ENCODE assay signal across 13 mouse cellular contexts in the genomic region with DNA sequence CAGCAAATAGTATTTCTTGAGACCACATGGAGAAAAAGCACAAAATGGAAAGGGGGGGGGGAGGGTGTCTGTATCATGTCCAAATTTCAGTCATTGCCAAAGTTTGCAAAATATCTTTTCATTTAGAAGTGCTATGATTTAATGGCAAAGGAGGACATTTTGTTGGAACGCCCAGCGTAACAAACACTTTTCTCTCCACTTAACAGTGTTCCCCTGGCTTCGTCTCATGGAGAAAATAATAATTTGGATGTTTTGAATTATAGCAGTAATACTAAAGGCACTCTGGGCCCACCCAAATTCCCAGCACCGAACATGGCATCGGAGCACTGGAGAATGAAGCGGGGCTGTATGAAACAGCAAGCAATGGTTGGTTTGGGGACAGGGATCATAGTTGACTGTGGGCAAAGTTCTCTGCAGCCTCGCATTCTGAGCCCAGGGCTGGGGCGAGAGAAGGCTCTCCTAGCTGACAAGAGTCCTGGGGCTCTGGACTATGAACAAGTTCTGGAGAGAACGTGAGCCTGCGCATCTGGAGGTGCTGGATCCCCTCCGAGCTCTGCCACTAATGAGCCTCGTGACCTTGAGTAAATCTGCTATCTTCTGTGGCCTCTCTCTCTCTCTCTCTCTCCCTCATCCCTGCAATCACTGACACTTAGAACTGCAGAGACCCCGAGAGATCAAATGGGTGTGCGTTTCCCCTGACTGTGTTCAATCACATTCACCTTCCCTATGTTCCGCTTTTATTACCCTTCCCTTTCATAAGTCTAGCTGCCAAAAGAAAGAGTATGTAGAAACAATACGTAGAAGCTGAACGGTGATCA.
DNase-seq lines count a peak whose midpoint lies in the region; ATAC-seq lines count a peak whose summit lies in the region.
"Had no signal": no experiment of that assay in that cellular context is flagged by ENCODE, and none has a peak within 500 bp of the region (broad histone marks: within the 10 kb centered on the region; RNA-seq: fewer than 3 reads in every experiment).

No protein-coding gene starts in this region.

- no peaks in the 10 kb centered on the region for H3K27me3 ChIP-seq in heart, embryonic 12.5 days (replicated peaks)
- H3K27me3 ChIP-seq: liver, embryonic 15.5 days had no signal

- 71% methylated on average over 17 of the region's 17 CpGs for WGBS in heart, embryonic 12.5 days

- H3K9me3 ChIP-seq in heart, embryonic 12.5 days (replicated peaks), result no peaks in the 10 kb centered on the region
- H3K9me3 ChIP-seq: forebrain, embryonic 10.5 days; liver, embryonic 15.5 days had no signal

- ATAC-seq in heart, embryonic 12.5 days (ENCODE audit: insufficient number of reproducible peaks, low FRiP score), result no peak

- H3K36me3 ChIP-seq in heart, embryonic 12.5 days, result no peaks in the 10 kb centered on the region
- H3K36me3 ChIP-seq: forebrain, embryonic 10.5 days; liver, embryonic 15.5 days had no signal

- no peaks in the 10 kb centered on the region for H3K4me1 ChIP-seq in heart, embryonic 12.5 days (replicated peaks)
- H3K4me1 ChIP-seq: liver, embryonic 15.5 days had no signal

- H3K4me2 ChIP-seq in heart, embryonic 12.5 days, result no peak overlapping the region
- H3K4me2 ChIP-seq: liver, embryonic 15.5 days had no signal

- no peak overlapping the region for H3K4me3 ChIP-seq in heart, embryonic 12.5 days
- H3K4me3 ChIP-seq: forebrain, embryonic 10.5 days; liver, embryonic 15.5 days; myocyte had no signal

- H3K9ac ChIP-seq in heart, embryonic 12.5 days, result no peak overlapping the region
- H3K9ac ChIP-seq: liver, embryonic 15.5 days had no signal

- H3K27ac ChIP-seq in heart, embryonic 12.5 days (ENCODE audit: poor library complexity, severe bottlenecking), result no peak overlapping the region
- H3K27ac ChIP-seq: forebrain, embryonic 10.5 days; liver, embryonic 15.5 days had no signal

- peak; percentile 96 for DNase-seq in heart, adult 11 months
- DNase-seq in urinary bladder, adult 2 months (ENCODE audit: low spot score), result peak; percentile 21
- DNase-seq in urinary bladder, postnatal 25 days (ENCODE audit: low spot score), result no peak
- DNase-seq in kidney, postnatal 25 days, result peak; percentile 6 to 36
- no peak for DNase-seq in frontal cortex, postnatal 14 days (ENCODE audit: low spot score in 2 of 2)
- DNase-seq in right cerebral cortex, postnatal 25 days, result no peak
- DNase-seq in right cerebral cortex, adult 18-20 months, result no peak
- DNase-seq: cerebellum, adult 2 months; spleen, adult 18-20 months had no signal

Comparison
In these comparisons a context has a peak if more than half of its experiments do, and no peak if none do; other contexts are left out.
1. DNase-seq: peak in heart, adult 11 months (single experiment), urinary bladder, adult 2 months (single experiment) and kidney, postnatal 25 days (2 of 2); none in urinary bladder, postnatal 25 days (single experiment), frontal cortex, postnatal 14 days (0 of 2), right cerebral cortex, postnatal 25 days (single experiment) and right cerebral cortex, adult 18-20 months (single experiment).